Mouse (Mus musculus) lung, postnatal 14 days (tissue): ENCODE data around the gene Lyl1.
A peak's percentile ranks its signal among the peaks of the same experiment; 100 is the strongest.

ENCODE experiments used
- DNase-seq: peaks from one replicate; pipeline ENCODE4 v3.0.0; 2021

Lyl1 gene

GRCm38 (mm10) chr8:84703466-84704249 lies 2.4 kb downstream of the Lyl1 start:
- no peak for DNase-seq

GRCm38 (mm10) chr8:84704356-84704755 lies 3.1 kb downstream of the Lyl1 start:
- DNase-seq: peak; percentile 92

DNA sequence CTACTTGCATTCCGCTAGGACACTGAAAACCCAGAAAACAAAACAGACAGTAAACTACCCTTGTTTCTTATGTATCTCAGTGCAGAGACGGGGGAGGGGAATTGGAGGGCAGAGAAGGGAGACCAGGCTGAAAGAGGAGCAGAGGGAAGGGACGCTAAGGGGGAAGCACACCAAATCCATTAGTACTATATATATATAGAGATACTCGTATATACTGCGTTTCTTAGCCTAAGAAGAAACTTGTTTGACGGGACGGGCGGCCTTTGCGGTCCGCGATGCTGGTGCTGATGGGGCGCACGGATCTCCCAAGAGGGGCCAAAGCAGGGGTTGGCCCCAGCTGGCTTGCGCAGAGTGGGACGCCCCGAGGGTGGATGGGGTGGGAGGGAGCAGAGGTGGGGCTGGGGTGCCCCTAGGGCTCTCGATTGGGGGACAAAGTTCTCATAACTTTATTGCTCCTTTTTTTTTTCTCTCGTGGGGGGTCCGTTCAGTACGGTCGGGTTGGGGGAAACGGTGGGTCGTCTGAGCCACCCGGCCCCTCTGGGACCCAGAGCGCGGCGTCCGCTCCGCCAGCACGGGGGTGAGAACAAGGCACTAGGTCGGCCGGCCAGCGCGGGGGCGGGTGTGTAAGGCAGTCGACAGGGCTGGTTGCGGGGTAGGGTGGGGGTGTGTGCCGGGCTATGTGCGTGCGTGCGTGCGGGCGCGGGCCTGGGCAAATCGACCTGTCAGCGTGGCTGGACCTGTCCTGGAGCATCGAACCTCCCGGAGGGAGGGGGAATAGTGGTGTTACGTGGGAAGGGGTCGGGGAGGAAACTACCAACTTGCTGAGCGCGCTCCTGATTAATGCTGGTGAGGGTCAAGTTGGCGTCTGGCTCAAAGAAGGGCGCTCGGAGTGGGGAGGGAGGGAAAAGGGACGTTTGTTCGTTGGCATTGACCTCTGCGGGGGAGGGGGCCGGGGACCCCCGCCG lies 3.9 kb downstream of the Lyl1 start:
- DNase-seq: peak; percentile 48

DNA sequence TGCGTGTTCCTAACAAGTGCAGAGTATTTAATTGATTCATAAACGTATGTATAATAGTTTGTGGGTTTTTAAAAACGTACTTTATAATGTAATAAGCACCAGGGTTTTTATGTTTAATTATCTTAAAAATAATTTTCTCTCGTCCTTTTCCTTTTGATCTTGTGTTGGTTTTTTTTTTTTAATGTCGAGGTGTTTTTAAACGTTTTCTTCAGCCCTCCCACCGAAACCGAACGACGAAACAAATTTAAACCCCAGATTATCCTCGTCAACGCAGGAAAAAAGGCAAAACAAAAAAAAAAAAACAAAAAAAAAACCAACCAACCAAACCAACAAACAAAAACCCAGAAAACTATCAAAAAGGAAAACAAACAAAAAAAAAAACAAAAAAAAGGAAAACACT lies 4.7 kb downstream of the Lyl1 start:
- no peak for DNase-seq

GRCm38 (mm10) chr8:84706610-84707266 lies 5.5 kb downstream of the Lyl1 start:
- peak; percentile 53 for DNase-seq

DNA sequence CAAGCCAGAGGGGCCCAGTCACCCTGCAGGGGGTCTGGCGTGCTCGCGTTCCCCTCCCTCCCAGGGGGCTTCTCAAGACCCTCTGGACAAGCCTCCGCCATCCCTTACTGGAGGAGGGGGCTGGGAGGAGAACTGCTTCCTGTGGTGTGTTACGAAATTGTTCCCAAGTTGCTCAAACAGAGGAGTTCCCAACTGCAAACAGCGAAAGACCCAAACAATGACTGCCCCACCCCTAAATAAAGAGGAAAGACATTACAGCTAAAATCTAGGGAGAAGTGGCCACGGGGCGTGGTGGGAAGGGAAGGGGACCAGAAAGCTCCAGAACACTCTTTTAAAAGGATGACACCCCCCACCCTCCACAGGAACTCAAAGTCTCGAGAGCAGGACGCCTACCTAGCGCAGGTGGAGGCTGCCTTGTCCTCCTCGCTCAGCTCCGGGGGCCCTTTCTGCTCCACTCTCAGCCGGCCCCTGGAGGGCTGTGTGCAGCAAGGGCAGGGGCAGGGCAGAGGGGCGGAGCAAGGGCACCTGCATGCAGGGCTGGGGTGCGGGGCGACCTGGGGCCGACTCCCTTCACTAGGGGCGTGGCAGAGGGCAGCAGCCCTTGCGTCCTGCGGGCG lies 6.1 kb downstream of the Lyl1 start:
- DNase-seq: peak; percentile 78

GRCm38 (mm10) chr8:84708071-84708541 lies 6.8 kb downstream of the Lyl1 start:
- DNase-seq: peak; percentile 53

GRCm38 (mm10) chr8:84708774-84709475 lies 7.7 kb downstream of the Lyl1 start:
- DNase-seq: peak; percentile 91

DNA sequence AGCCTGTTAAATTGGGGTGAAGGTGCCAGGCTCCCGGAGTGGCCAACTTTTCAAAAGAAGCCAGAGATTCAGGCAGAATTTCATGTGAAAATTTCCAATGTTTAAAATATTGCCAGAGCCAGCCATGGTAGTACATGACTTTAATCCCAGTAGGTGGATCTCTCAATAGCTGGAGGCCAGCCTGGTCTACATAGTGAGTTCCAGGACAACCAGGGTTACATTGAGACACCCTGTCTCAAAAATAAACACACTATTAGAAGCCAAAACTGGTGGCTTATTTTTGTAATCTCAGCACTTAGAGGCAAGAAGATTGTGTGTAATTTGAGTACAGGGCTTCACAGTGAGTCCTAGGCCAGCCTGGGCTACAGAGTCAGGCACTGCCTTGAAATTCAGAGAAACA lies 8.7 kb downstream of the Lyl1 start:
- no peak for DNase-seq

DNA sequence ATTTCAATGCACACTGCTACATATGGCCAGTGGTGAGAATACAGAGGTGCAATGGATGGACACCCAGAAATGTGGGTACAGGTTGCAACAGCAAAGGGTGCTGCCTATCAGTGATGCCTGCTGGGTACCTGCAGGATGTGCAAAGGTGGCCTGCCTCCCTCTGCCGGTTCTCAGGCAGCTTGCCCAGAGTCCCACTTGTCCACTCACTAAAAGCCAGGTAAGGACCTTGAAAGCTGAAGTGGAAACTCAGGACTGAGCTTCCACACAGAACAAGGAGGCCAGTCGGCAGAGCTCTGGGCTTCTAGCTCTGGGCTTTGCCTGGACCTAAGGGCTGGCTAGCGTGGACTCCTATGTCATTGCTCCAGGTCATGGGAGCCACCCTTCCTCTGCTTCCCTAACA lies 10.1 kb downstream of the Lyl1 start:
- peak; percentile 38 for DNase-seq

DNA sequence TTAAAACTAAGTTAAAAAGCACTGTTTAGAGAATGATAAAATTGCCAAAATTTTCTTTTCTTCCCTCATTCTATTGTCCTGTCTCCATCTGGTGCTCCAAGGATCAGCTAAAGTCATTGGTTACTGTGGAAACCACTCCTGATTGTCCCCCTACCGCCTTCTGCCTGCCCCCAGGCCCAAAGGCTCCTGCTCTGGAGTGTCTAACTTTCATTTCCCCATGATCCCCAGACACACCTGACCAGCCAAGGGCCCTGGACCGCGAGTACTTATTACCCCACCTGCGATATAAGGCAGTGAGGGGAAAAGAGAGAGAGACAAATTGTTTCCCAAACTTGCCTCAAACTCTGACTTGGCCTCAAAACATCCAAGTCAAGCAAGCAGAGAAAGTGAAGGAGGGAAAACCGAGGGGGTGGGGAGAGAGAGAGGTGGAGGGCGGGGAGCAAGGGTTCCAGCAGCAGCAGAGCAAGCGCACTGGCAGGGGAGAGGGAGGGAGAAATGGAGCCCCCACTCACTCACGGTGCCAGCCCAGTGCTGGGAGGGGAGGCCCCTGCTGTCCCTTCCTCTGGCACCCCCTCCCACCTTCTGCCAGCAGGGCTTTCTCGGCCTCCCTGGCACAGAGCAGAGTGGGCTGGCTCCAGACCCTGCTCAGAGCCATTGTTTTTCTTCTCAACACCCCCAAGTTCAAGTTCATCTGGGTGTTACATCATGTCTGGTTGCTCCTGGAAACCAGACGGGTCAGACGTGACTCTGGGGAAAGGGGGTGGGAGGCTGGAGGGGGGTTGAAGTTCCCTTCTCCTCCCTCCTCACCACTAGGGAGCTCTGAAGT lies 10.9 kb downstream of the Lyl1 start:
- peak; percentile 70 for DNase-seq

DNA sequence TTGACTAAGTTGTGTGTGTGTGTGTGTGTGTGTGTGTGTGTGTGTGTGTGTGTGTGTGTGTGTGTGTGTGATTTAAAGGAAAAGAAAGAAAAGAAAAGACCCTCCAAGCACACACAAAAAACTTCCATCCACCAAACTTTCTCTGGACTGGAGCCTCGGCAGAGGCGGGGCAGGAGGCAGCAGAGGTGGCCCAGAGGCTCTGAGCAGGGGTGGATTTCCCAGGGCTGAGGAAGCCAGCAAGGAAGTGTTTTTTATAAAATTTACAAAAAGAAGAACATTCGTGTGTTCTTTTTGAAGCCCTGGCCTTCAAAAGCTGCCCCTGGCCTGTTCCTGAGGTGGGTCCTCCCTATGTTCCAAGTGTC lies 11.5 kb downstream of the Lyl1 start:
- DNase-seq: no peak

- no peak for DNase-seq
Measured at GRCm38 (mm10) chr8:84713381-84713780, 12.1 kb downstream of the Lyl1 start.

GRCm38 (mm10) chr8:84714161-84714560 lies 12.9 kb downstream of the Lyl1 start:
- DNase-seq: no peak

DNA sequence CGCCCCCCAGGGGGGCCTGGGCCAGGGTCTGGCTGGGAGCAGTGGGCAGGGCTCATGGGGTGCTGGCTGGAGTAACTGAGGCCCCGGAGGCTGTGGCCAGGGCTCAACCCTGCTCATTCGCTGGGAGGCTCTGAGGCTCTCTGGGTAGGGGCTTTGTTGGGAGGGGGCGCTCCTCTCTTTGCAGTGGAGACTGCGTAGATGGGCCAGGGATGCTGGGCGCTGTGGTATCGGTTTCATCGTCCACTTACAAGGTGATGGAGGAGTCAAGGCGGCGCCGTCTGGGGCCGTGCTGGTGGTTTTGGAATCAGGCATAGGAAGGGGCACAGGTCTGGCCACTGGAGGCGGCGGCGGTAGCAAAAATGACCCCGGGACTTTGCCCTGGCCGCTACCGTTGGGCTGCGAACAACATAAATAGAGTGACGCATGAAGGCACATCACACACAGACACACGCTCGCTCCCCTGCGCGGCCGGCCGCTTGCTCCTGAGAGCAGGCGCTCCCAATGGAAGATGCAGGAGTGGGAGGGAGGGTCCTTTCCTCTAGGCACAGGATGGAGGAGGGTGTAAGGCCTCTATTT lies 14.7 kb downstream of the Lyl1 start:
- no peak for DNase-seq

- no peak for DNase-seq
Measured at GRCm38 (mm10) chr8:84716790-84717189, 15.5 kb downstream of the Lyl1 start.

GRCm38 (mm10) chr8:84718476-84718875 lies 17.2 kb downstream of the Lyl1 start:
- no peak for DNase-seq

DNA sequence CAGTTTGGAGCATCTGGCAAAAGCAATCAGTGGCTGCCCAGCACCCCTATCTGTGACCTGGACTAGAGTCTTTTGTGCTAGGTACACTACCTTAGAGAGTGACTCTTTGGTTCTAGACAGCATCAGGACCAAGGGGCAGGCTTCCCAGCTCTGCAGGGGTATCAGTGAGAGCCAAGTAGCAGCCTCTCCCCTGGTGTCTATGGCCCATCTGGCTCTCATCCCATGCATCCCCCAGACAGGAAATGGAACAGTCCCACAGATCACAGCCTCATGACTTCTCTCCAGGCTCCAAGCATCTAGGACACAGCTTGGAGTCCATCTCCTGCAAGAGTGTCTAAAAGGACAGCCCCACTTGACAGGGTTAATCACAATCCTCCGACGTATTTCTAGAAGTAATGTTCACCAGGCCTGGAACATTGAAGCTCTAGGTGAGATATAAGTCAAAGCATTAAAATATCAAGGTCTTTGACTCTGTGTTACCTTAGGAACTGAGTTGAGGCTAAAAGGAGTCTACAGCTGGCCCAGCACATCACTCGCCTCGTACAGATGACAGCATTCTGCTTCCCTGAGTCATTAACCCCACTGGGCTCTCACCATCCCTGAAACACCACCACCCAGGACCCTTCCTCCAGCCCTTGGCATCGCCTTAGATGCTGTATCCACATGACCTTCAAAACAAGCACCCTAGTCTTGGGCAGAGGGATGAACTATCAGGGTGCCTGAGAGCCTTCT lies 17.9 kb downstream of the Lyl1 start:
- DNase-seq: no peak

DNA sequence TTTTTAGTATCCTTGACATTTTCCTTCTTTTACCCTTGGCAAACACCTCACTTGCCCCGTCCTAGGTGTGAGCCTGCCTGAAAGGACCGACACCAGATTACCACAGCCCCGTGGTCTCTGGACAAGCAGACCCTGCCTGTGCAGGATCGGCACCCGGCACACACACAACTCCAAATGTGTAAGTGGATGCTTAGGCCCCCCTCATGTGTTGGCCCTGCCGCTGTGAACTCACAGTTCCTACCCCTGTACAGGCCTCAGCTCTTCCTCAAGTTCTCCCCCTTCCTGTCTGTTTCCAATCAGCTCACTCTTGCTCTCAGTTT lies 21.2 kb downstream of the Lyl1 start:
- DNase-seq: no peak

DNA sequence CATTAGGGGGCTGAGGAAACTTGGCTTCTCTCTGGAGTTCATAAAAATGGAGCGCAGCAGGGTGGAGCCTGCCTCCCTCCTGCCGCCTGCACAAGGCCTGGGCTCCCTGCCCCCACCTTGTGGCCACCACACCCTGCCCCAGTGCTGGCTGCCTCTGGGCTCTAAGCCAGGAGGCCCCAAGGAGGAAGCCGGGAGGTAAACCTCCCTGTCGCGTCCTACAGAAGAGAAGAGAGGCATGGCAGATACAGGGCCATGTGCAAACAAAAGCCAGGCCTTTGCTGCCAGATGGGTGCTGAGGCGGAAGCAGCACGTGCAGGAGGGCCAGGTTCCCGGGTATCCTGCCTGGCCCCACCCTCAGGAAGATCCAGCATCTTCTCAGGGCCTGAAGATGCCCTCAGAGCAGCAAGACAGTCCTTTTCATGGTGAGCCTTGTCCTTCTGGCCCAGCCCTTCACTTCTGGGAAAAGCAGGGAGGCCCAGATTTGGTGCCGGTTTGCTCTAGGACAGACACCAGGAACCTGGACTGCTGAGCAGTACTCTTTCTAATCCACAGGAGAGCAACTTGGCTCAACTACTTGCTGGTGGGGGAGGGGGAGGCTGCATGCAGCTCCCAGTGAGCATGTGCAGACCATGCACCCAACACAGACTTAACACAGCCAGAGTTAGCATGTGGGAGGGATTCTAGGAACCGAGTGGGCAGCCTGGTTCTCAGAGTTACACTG lies 21.8 kb downstream of the Lyl1 start, which contains the start of gene G430095P16Rik:
G430095P16Rik (plus strand) TSS at position 158 of the 721 bp plus-strand sequence.
- DNase-seq: peak; percentile 87
